Mouse (Mus musculus) T-helper 1 cell (primary cell): ENCODE measurements around the gene Elk3.

Source experiments
- in situ Hi-C: fragments of 300-600 bp; cut with MboI, MseI; formaldehyde crosslinking; loops from one replicate; pipeline ENCODE4 v1.15.1; 2025; ENCODE audit warnings: high pct_unique_total_duplicates

Gene Elk3

GRCm38 (mm10) chr10:93270889-93271460 lies 40.0 kb downstream of the Elk3 start:
- in situ Hi-C loops = no loop called here

GRCm38 (mm10) chr10:93269744-93270143 lies 41.2 kb downstream of the Elk3 start:
- in situ Hi-C loops = no loop called here

GRCm38 (mm10) chr10:93268339-93268738 lies 42.6 kb downstream of the Elk3 start:
- in situ Hi-C loops = no loop called here

DNA sequence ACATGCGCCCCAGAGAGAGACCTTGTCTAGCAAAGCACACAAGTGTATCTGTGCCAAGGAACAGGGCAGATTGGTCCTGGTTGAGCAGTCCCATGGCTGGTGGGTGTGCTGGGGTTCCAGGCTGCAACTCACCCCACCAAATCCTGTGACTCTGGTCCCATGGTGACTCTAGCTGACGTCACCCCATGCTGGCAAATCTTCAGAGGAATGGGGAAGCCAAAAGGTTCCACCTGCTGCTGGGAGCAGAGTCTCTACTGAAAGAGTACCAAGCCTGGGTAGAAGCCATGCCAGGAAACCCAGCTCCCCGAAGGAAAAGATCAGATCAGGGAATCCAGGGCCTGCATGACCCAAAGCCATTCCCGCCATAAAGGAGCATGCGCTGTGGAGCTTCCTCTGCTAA lies 43.4 kb downstream of the Elk3 start:
- in situ Hi-C loops = no loop called here

DNA sequence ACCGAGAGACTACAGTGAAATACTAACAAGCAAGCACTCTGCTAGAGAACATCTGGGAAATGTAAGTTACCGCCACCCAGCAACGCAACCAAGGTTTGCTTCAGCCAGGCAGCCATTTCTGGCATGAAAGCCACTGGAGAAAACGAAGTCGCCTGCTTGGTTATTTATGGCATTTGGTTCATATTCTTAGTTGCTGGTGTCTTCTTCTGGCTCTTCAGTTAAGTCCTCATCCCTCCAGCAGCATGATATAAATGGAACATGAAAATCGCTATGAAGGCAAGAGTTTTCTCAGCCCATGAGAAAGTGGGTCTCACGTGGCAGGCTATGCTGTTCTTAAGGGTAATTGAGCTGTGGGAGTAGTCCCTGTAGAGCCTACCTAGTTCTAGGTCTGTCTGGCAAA lies 44.4 kb downstream of the Elk3 start:
- in situ Hi-C loops = no loop called here

GRCm38 (mm10) chr10:93265833-93266232 lies 45.1 kb downstream of the Elk3 start:
- in situ Hi-C loops = no loop called here

DNA sequence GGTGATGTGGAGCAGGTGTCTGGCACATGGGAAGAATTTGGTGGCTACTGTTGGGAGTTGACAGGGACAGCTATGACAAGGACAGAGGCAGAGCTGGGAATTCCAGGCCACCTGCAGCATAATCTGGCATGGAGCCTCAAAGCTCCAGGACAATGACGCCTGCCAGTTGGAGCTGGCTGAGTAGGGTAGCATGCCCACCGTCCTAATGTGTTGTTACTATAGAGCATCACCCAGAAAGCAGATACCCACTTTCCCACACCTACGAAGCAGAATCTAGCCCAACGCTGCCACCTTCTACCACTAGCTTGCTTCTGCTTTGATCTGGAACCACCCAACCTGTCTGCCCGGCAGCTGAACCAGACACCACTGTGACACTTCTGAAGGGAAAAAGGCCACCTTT lies 46.9 kb downstream of the Elk3 start:
- in situ Hi-C loops = loop anchor here (5.0 kb wide), 1 partner anchor 67 kb away; no protein-coding TSS in a partner anchor

GRCm38 (mm10) chr10:93263431-93263830 lies 47.5 kb downstream of the Elk3 start:
- in situ Hi-C loops = loop anchor here (5.0 kb wide), 1 partner anchor 66 kb away; no protein-coding TSS in a partner anchor

- in situ Hi-C loops = loop anchor here (5.0 kb wide), 1 partner anchor 65 kb away; no protein-coding TSS in a partner anchor
Observed at GRCm38 (mm10) chr10:93261981-93262499, 48.9 kb downstream of the Elk3 start.

DNA sequence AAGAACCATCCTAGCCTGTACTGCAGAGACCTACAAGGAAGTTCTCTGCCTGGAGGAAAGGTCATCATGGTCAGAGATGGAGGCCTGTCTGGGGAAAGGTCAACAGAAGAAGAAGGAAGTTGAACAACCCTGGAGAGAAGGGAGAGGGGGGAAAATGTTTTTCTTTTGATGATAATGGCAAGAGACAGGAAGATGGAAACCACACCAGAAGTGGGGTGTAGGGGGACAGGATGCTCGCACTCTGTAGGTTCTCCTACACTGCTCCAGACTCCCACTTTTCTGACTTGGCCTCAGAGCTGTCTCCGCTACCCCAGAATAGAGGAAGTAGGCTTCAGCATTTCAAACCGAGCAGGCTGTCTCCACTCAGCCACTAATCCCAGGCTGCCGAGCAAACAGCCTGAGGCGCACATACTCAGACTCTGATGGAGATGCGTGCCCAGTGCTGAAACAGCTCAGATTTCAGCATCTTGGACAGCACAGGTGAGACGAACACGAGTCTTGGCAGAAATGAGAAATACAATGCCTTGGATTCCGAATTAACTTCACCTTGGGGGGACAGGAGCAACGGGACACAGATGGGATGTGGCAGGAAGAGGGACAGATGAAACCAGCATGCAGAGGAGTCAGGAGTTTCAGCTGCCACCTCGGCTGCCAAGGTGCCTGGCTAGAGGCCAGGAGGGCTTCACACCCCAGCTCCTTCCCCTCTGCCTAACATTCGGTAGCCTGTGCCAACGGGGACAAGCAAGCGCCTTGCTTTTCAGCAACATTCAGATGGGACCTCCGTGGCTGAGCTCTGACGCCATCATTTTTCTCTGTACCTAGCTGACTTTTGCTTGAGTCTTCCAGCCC lies 49.6 kb downstream of the Elk3 start:
- in situ Hi-C loops = loop anchor here (5.0 kb wide), 1 partner anchor 64 kb away; no protein-coding TSS in a partner anchor

DNA sequence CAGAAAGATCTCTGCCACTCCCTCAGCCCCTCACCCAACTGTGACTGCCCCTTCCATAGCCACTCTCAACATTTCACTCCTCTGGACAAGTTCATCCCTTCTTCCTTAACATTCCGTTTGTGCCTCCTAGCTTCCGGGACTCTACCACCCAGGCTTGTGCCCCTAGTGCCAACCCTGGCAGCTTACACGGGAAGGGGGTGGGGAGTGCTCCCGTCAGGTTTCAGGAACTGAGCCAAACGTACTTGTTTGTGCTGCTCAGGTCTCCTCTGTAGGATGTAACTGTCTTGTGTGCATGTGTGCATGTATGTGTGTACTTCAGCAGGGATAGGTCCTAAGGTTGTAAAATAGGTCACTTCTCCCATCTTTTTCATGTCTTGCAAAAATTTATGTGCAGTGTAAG lies 51.1 kb downstream of the Elk3 start:
- in situ Hi-C loops = loop anchor here (5.0 kb wide), 1 partner anchor 63 kb away; no protein-coding TSS in a partner anchor

DNA sequence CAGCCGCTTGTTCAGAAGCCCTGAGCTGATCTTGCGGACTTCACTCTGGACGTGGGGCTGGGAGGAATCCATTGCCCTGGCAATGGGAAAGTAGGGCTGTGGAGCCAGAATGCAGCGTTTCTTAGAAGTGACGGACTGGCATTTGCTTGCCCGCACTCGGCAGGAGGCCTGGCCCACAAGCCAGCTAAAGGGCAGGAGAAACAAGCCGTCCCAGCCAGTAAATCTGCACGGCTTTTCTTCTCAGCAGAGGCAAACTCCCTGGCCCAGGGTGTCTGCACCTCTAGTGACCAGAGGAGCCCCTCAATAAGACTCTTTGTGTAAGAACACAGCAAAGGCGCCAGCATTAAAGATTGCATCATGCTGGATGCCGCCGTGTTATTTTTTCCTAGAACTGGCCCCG lies 55.6 kb downstream of the Elk3 start:
- in situ Hi-C loops = no loop called here

GRCm38 (mm10) chr10:93253156-93253555 lies 57.8 kb downstream of the Elk3 start:
- in situ Hi-C loops = loop anchor here (5.0 kb wide), 1 partner anchor 201 kb away; no protein-coding TSS in a partner anchor

- in situ Hi-C loops = loop anchor here (5.0 kb wide), 1 partner anchor 200 kb away; no protein-coding TSS in a partner anchor
Observed at GRCm38 (mm10) chr10:93252661-93253060, 58.3 kb downstream of the Elk3 start.

- in situ Hi-C loops = loop anchor here (5.0 kb wide), 1 partner anchor 199 kb away; no protein-coding TSS in a partner anchor
Observed at GRCm38 (mm10) chr10:93251426-93251825, 59.5 kb downstream of the Elk3 start.

- in situ Hi-C loops = loop anchor here (5.0 kb wide), 1 partner anchor 198 kb away; no protein-coding TSS in a partner anchor
Observed at GRCm38 (mm10) chr10:93250436-93251317, 60.3 kb downstream of the Elk3 start.

- in situ Hi-C loops = loop anchor here (5.0 kb wide), 1 partner anchor 198 kb away; no protein-coding TSS in a partner anchor
Observed at GRCm38 (mm10) chr10:93249901-93250300, 61.0 kb downstream of the Elk3 start.

GRCm38 (mm10) chr10:93248416-93248815 lies 62.5 kb downstream of the Elk3 start:
- in situ Hi-C loops = no loop called here

DNA sequence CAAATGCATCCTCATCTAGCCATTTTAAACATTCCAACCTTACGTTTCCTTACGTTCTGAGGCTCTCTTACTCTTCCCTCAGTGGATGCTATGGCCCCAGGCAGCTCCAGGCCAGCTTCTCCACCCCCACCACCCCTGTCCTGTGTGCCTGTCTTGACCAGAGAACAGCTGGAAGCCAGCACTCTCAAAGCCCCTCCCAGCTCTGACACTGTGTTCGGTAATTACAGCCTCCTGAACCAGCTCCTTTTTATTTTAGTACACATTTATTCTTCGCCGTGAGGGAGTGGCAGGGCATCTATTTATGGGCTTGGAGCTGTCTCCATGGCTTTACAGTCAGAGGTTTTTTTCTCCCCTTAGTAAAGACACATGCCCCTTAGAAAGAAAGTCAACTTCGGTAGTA lies 63.0 kb downstream of the Elk3 start:
- in situ Hi-C loops = no loop called here

DNA sequence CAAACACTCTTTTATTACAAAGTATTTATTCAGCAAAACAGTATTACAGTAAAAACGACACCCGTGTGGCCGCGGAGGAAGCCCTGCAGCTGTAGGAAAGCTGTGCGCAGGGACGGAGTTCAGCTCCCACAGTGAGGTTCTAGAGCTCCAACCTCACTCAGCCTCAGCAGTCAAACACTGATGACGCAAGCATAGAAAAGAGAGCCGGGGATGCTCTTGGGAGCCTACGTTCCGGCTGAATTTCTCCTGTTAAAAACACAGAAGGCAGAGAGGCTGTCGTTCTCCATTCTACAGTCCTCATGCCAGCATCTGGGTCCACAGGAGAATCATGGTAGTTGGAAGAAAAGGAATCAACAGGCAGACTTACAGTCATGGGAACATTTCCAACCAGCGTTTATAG lies 63.5 kb downstream of the Elk3 start:
- in situ Hi-C loops = no loop called here
